Mouse (Mus musculus): ENCODE results near the gene Slc1a3. TPM values are rescaled to one million over a fixed set of nuclear protein-coding genes. Genes with fewer than 3 reads are reported as not detected.
A peak's percentile ranks its signal among the peaks of the same experiment; 100 is the strongest.

Slc1a3 gene
- total RNA-seq, 1 experiment from 2014 or later: not detected

DNA sequence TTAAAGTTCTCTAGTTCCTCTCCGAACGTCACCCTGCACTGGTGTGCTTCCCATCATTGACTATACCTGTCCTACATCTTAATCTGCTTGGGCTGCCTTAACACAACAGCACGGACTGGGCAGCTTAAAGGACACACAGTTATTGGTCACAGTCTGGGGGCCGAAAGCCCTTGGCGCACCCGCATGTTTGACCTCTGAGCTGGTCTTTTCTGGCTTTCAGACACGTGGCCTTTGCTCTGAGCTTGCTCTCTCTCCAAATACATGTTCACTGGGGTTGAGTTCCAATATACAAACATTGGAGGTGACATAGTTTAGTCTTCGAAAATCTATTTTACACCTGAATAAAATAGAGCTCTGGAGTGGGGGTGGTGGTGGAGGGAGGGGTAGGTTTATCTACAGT is 82.4 kb downstream of the Slc1a3 start:
- ATAC-seq (ENCODE audit: extremely low read depth, insufficient number of reproducible peaks, low FRiP score, poor library complexity, severe bottlenecking): no peak

DNA sequence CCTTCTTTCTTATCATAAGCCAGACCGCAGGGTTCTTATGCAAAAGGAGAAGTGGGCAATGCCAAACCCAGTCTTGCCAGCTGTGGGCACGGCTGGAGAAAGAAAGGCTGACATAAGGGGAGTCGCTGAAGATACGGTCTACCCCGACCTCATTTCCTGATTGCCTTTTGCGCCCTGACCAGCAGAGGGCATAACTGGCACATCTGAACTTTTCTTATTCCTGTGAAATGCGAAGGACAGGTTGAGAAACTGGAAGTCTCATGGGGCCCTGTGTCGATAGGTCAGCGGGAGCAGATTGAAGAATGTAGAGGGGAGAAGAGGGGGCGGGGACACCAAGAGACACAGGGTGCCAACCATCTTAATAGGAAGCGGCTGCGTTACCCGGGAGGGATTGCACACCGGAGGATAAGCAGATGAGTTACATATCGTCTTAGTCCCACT is 83.4 kb downstream of the Slc1a3 start:
- ATAC-seq (ENCODE audit: extremely low read depth, insufficient number of reproducible peaks, low FRiP score, poor library complexity, severe bottlenecking): peak; percentile 67

DNA sequence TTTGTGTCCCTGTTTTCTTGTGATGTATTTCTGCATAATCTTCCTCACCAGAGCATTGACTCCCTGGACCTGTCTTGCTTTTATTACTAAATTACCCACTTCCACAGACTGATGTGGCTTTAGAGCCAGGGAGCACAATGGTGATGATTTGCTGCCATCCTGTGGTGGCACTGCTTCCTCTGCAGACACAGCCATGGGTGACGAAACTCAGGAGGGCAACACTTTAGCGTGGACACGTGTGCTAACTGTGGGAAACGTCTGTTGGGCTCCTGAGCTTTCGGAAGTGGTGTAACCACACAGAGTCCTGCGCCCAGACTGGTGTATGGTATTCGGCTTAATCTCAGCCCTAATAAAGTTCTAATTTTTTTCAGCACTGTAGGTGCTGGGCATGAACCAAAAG is 85.2 kb downstream of the Slc1a3 start:
- peak; percentile 70; the same call in 1 of the 2 replicates for ATAC-seq (ENCODE audit: extremely low read depth, insufficient number of reproducible peaks, low FRiP score, poor library complexity, severe bottlenecking)

DNA sequence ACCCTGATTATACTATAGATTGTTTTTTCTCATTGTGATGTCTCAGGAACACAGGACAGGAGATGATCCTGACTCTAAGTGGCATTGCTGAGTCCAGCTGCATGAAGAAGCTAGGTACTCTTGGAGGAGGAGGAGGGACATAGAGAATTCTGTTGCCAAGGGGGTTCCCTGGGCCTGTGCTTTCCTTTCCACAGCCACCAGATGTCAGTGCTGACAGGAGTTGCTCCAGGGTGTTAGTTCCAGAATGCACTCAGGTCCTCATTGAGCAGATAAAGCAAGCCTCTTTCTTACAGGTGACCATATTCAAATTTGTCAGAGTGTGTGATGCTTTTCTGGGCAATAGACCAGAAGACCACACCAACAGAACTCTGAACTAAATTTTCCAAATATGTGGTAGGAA is 86.7 kb downstream of the Slc1a3 start:
- no peak for ATAC-seq (ENCODE audit: extremely low read depth, insufficient number of reproducible peaks, low FRiP score, poor library complexity, severe bottlenecking)

GRCm38 (mm10) chr15:8619479-8620026 is 91.0 kb downstream of the Slc1a3 start:
- ATAC-seq (ENCODE audit: extremely low read depth, insufficient number of reproducible peaks, low FRiP score, poor library complexity, severe bottlenecking): no peak

- no peak for ATAC-seq (ENCODE audit: extremely low read depth, insufficient number of reproducible peaks, low FRiP score, poor library complexity, severe bottlenecking)
These were observed 94.3 kb downstream of the Slc1a3 start for GRCm38 (mm10) chr15:8616290-8616689.

DNA sequence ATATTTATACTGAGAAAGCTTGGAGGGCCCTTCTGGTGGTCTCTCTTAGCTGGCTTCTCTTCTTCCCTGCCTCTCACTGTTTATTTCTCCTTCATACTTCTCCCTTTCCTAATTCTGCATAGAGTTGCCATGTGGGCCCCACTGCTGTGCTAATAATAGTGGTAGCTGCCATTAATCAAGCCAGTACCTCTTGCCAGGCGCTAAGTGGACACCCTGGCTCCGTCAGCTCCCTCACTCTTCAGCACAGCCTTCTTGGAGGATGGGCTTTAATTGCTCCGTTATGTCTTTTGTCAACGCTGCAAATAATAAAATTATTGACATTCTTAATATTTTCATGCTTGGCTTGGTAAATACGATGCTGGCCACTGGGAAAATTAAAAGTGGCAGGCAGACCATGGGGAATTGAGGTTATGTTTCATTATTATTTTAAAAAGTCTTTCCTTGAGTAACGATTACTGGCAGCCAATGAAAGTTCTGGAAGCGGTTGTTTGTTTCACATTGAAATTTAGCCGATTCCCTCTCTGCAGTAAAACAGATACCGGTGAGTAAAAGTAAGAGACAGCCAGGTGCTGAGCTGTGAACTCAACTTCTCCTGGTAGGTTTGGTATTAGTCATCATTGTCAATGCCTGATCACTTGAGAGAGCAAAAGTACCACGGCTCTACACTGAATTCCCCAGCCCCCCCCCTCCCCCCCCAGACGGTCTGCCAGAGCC is 94.9 kb downstream of the Slc1a3 start:
- no peak for ATAC-seq (ENCODE audit: extremely low read depth, insufficient number of reproducible peaks, low FRiP score, poor library complexity, severe bottlenecking)

DNA sequence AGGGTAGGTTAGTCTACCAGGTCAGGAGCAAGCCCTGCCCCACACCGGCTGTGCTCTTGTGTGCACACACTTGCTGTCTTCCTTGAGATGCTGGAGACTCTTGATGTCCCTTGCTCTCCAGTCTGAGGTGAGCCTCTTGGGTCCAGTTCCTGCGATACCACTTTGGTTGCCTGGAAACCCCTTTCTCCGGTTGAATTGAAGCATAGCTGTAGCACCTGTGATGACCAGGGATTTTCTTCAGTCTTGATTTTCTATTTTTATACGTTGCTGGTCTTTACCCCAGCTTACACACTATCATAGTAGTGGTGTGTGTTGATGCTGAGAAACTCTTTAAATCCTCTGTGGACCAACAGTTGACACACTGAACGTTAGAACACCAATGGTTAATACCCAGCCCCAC is 95.9 kb downstream of the Slc1a3 start:
- no peak for ATAC-seq (ENCODE audit: extremely low read depth, insufficient number of reproducible peaks, low FRiP score, poor library complexity, severe bottlenecking)

DNA sequence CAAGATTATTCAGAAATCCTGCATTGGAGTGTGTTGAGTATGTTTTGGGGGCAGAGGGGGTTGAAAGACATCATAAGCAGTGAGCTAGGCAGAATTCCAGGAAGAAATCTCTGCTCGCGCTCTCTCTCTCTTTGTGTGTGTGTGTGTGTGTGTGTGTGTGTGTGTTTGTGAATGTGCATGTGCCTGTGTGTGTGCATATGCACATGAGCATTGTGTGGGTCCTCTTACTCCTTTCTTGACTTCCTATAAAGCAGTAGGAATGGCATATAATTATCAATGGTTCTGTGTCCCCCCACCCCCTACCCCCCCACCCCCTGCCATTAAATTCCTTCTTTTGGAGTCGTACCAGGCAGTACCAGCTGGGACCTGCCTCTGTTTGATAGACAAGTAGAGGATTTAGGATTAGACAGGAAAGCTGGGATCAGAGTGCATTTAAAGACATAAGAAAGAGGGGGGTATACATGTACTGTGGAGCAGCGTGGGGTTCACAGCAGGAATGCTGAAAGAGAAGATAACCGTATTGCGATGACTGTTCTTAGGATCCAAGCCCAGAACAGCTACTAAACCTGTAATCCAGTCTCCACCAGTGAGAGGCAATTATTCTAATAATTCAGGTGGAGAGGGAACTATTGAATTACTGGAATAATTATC is 104.9 kb downstream of the Slc1a3 start:
- no peak for ATAC-seq (ENCODE audit: extremely low read depth, insufficient number of reproducible peaks, low FRiP score, poor library complexity, severe bottlenecking)

GRCm38 (mm10) chr15:8602362-8602761 is 108.2 kb downstream of the Slc1a3 start:
- ATAC-seq (ENCODE audit: extremely low read depth, insufficient number of reproducible peaks, low FRiP score, poor library complexity, severe bottlenecking): no peak

DNA sequence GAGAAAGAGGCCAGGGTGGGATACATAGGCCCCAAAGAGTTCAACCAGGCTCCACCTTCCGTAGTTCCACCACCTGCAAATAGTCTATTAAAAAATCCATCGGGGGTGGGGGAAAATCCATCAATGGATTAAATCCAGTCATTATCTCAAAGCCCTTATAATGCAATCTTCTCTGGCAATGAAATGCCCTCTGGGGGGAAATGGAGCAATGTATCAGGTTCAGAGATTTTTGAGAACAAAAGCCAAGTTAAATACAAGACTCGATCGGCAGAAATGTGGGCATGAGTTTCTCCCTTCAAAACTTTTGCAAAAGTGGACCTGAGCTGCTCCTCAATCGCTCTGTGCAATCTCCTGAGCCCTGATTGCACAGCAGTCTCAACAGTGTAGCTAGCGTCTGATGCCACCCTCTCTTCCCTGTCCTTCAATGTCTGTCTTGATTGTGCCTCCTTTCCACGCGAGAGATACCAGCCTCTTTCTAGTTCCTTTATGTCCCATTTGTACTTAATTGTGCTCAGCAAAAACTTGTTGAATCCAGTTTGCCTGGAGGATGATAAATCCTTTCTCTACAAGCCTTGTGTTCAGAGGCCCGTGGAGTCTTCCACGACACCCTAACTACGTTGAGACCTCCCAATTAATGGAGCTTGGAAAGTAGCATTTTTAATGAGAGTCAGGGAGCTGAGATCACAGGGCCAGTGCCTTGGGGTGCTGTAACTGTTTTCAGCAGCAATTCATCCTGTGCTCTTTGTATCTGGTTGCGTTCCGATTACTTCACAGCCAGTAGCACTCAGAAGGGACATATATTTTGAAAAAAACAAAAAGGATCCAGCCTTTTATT is 109.0 kb downstream of the Slc1a3 start:
- no peak for ATAC-seq (ENCODE audit: extremely low read depth, insufficient number of reproducible peaks, low FRiP score, poor library complexity, severe bottlenecking)

DNA sequence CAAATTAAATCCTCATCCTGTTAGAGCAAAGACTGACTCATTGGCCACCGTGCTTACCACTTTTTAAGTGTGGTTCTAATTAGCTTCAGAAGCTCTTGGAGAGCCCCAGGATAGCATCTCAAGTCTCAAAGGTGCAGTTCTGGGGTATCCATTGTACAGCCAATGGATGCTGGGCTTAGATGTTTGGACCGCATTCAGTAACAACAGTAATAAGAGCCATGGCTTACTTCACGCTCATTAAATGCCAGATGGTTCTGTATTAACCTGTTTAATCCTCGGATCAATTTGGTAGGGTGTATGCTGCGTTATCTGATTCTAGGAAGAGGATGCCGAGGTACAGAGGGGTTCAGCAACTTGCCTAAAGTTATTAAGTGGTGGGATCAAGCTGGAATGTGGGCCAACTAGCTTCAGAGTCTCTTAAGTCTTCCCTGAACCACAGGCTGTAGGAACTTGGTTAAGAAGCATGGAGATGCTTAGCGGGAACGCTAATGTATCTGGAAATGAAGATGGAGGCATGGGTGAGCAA is 114.1 kb downstream of the Slc1a3 start:
- no peak for ATAC-seq (ENCODE audit: extremely low read depth, insufficient number of reproducible peaks, low FRiP score, poor library complexity, severe bottlenecking)

DNA sequence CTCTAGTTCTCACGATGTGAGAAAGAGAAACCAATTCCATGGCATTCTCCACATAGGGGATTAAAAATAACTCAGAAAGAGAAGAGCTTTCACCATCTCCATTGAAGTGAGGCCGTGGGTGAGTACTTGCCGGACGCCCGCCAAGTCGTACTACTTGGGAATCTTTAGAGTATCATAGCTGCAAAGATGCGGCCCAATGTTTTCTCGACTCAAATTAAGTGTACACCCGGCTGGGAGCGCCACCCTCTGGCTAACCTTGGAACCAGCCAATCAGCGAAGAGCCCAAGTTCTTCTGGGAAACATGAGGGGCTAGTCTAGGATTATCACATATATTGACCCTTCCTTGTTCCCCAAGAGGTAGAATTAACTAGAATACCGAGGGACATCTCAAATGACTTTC is 115.3 kb downstream of the Slc1a3 start:
- ATAC-seq (ENCODE audit: extremely low read depth, insufficient number of reproducible peaks, low FRiP score, poor library complexity, severe bottlenecking): no peak

GRCm38 (mm10) chr15:8589503-8590116 is 121.0 kb downstream of the Slc1a3 start:
- ATAC-seq (ENCODE audit: extremely low read depth, insufficient number of reproducible peaks, low FRiP score, poor library complexity, severe bottlenecking): peak; percentile 82

- peak; percentile 26; the same call in 1 of the 2 replicates for ATAC-seq (ENCODE audit: extremely low read depth, insufficient number of reproducible peaks, low FRiP score, poor library complexity, severe bottlenecking)
These were observed 122.5 kb downstream of the Slc1a3 start for GRCm38 (mm10) chr15:8588065-8588464.

DNA sequence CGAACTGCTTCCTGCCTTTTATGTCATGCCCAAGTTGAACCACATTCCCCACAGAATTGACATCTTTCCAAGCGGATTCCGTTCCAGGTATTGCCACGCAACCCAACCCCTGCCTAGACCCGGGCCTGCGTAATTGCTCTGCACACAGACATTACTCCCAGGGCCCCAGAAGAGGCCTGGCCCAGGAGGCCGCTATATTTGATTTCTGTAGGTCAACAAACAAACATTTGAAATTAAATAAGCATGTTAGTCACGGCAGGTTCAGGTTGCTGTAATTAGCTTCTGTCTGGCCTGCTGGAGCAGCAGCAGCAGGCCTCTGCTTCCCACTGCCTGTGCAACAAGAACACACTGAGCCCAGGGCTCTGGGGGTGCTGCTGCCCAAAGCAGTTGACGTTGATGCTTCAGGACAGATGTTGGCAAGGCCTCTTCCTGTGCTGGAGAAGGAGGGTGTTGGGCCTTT is 123.7 kb downstream of the Slc1a3 start:
- ATAC-seq (ENCODE audit: extremely low read depth, insufficient number of reproducible peaks, low FRiP score, poor library complexity, severe bottlenecking): no peak

Data from neutrophil, adult 5-6 weeks (primary cell).